Mouse (Mus musculus) lung, postnatal 25 days (tissue): ENCODE measurements around the gene Hk2.

Experiments
- DNase-seq: peaks from one replicate; pipeline ENCODE4 v3.0.0; 2022; ENCODE audit warnings: low spot score

The Hk2 gene

GRCm38 (mm10) chr6:82770286-82770685 is 4.0 kb downstream of the Hk2 start:
- DNase-seq: no peak

- no peak for DNase-seq
Observed at GRCm38 (mm10) chr6:82769704-82770103, 4.5 kb downstream of the Hk2 start.

- DNase-seq: no peak
Observed at GRCm38 (mm10) chr6:82767734-82768586, 6.3 kb downstream of the Hk2 start.

- DNase-seq: no peak
Observed at GRCm38 (mm10) chr6:82766636-82767035, 7.6 kb downstream of the Hk2 start.

- DNase-seq: no peak
Observed at GRCm38 (mm10) chr6:82765261-82765660, 9.0 kb downstream of the Hk2 start.

GRCm38 (mm10) chr6:82763871-82764503 is 10.3 kb downstream of the Hk2 start:
- no peak for DNase-seq

- DNase-seq: no peak
Observed at GRCm38 (mm10) chr6:82762728-82763127, 11.5 kb downstream of the Hk2 start.

GRCm38 (mm10) chr6:82760749-82761357 is 13.4 kb downstream of the Hk2 start:
- no peak for DNase-seq

- DNase-seq: no peak
Observed at GRCm38 (mm10) chr6:82759241-82759640, 15.0 kb downstream of the Hk2 start.

- DNase-seq: no peak
Observed at GRCm38 (mm10) chr6:82756799-82757210, 17.4 kb downstream of the Hk2 start.

- DNase-seq: no peak
Observed at GRCm38 (mm10) chr6:82756216-82756615, 18.0 kb downstream of the Hk2 start.

- DNase-seq: no peak
Observed at GRCm38 (mm10) chr6:82755338-82755737, 18.9 kb downstream of the Hk2 start.

GRCm38 (mm10) chr6:82754769-82755168 is 19.5 kb downstream of the Hk2 start:
- DNase-seq: no peak

- no peak for DNase-seq
Observed at GRCm38 (mm10) chr6:82753638-82754361, 20.5 kb downstream of the Hk2 start.

GRCm38 (mm10) chr6:82753061-82753460 is 21.2 kb downstream of the Hk2 start:
- DNase-seq: no peak

- no peak for DNase-seq
Observed at GRCm38 (mm10) chr6:82751791-82752190, 22.5 kb downstream of the Hk2 start.

GRCm38 (mm10) chr6:82751031-82751430 is 23.2 kb downstream of the Hk2 start:
- DNase-seq: no peak

GRCm38 (mm10) chr6:82750063-82750462 is 24.2 kb downstream of the Hk2 start:
- no peak for DNase-seq

GRCm38 (mm10) chr6:82748106-82748672 is 26.1 kb downstream of the Hk2 start:
- no peak for DNase-seq

- no peak for DNase-seq
Observed at GRCm38 (mm10) chr6:82747085-82747484, 27.2 kb downstream of the Hk2 start.

- no peak for DNase-seq
Observed at GRCm38 (mm10) chr6:82744553-82744952, 29.7 kb downstream of the Hk2 start.

- no peak for DNase-seq
Observed at GRCm38 (mm10) chr6:82741518-82741880, 32.8 kb downstream of the Hk2 start.
